ENCODE assay signal across 16 mouse cellular contexts in genomic region chr2:110839559-110840243, GRCm38 (mm10).
A peak's percentile ranks its signal among the peaks of the same experiment; 100 is the strongest.
DNase-seq lines count a peak whose midpoint lies in the region; ATAC-seq and TF ChIP-seq lines count a peak whose summit lies in the region.
"Had no signal": no experiment of that assay in that cellular context is flagged by ENCODE, and none has a peak within 500 bp of the region (broad histone marks: within the 10 kb centered on the region; RNA-seq: fewer than 3 reads in every experiment).

No protein-coding gene starts in this region.

- no peaks in the 10 kb centered on the region for H3K27me3 ChIP-seq in forebrain, embryonic 14.5 days (replicated peaks; ENCODE audit: control insufficient read depth, insufficient read depth, low read length)
- no peaks in the 10 kb centered on the region for H3K27me3 ChIP-seq in stomach, postnatal 0 days (ENCODE audit: control insufficient read depth, insufficient read depth, low read length)
- H3K27me3 ChIP-seq: heart, embryonic 15.5 days; kidney, embryonic 15.5 days; lung, embryonic 15.5 days; megakaryocyte, embryonic 14.5 days; neural tube, embryonic 13.5 days had no signal

- H3K4me3 ChIP-seq in forebrain, embryonic 14.5 days (ENCODE audit: low read depth, low read length): no peak overlapping the region
- H3K4me3 ChIP-seq in stomach, postnatal 0 days (ENCODE audit: low read depth, low read length): no peak overlapping the region
- H3K4me3 ChIP-seq: heart, embryonic 15.5 days; kidney, embryonic 15.5 days; lung, embryonic 15.5 days; megakaryocyte, embryonic 14.5 days; neural tube, embryonic 13.5 days had no signal

- peak; percentile 44; the same call in 1 of the 2 replicates for ATAC-seq in forebrain, embryonic 14.5 days
- ATAC-seq in stomach, postnatal 0 days (ENCODE audit: low FRiP score, low TSS enrichment): no peak

- WGBS in forebrain, embryonic 14.5 days: 41% methylated on average over 7 of the region's 7 CpGs
- WGBS in stomach, postnatal 0 days: 44% methylated on average over 7 of the region's 7 CpGs

- no peak overlapping the region for H3K4me2 ChIP-seq in forebrain, embryonic 14.5 days (ENCODE audit: low read length)
- H3K4me2 ChIP-seq in stomach, postnatal 0 days (replicated peaks; ENCODE audit: low read depth): no peak overlapping the region
- H3K4me2 ChIP-seq: heart, embryonic 15.5 days; kidney, embryonic 15.5 days; lung, embryonic 15.5 days; neural tube, embryonic 13.5 days had no signal

- DNase-seq in left cerebral cortex, postnatal 14 days (ENCODE audit: low spot score in 2 of 2): peak; percentile 4 to 14
- DNase-seq in left cerebral cortex, postnatal 4 days: no peak
- DNase-seq in forebrain, embryonic 14.5 days (ENCODE audit: low spot score): peak; percentile 29
- DNase-seq in mesoderm, embryonic 11.5 days (ENCODE audit: low read depth, low spot score): peak; percentile 48
- no peak for DNase-seq in lung, adult 18-20 months
- no peak for DNase-seq in ovary, postnatal 10 days (ENCODE audit: low spot score)
- DNase-seq in stomach, postnatal 0 days (ENCODE audit: low spot score): no peak
- DNase-seq: adrenal gland, postnatal 36 days; cerebellum, adult 11-12 months; right cerebral cortex, adult 18-20 months; thymus, adult 2 months had no signal

- H3K36me3 ChIP-seq in forebrain, embryonic 14.5 days (ENCODE audit: control insufficient read depth, insufficient read depth, low read length): no peaks in the 10 kb centered on the region
- no peaks in the 10 kb centered on the region for H3K36me3 ChIP-seq in stomach, postnatal 0 days (ENCODE audit: control insufficient read depth, insufficient read depth, low read length)
- H3K36me3 ChIP-seq: heart, embryonic 15.5 days; kidney, embryonic 15.5 days; lung, embryonic 15.5 days; neural tube, embryonic 13.5 days had no signal

- no peak for TF ChIP-seq EP300 in stomach, postnatal 0 days (optimal IDR thresholded peaks at IDR 0.05)

- intact Hi-C loops in left cerebral cortex, postnatal 14 days (cut with DNase I): no loop called here
- intact Hi-C loops in left cerebral cortex, postnatal 4 days (cut with DNase I): no loop called here

- no peak for TF ChIP-seq CTCF in stomach, postnatal 0 days (IDR thresholded peaks at IDR 0.05; ENCODE audit: low read depth)

- H3K9ac ChIP-seq in forebrain, embryonic 14.5 days (ENCODE audit: low read length): no peak overlapping the region
- no peak overlapping the region for H3K9ac ChIP-seq in stomach, postnatal 0 days (ENCODE audit: low read length)
- H3K9ac ChIP-seq: heart, embryonic 15.5 days; kidney, embryonic 15.5 days; lung, embryonic 15.5 days; neural tube, embryonic 13.5 days had no signal

- H3K4me1 ChIP-seq in forebrain, embryonic 14.5 days (ENCODE audit: control insufficient read depth, insufficient read depth, low read length): no peaks in the 10 kb centered on the region
- no peaks in the 10 kb centered on the region for H3K4me1 ChIP-seq in stomach, postnatal 0 days (replicated peaks; ENCODE audit: control insufficient read depth, insufficient read depth)
- H3K4me1 ChIP-seq: heart, embryonic 15.5 days; kidney, embryonic 15.5 days; lung, embryonic 15.5 days; megakaryocyte, embryonic 14.5 days; neural tube, embryonic 13.5 days had no signal

- no peaks in the 10 kb centered on the region for H3K9me3 ChIP-seq in forebrain, embryonic 14.5 days (replicated peaks; ENCODE audit: control insufficient read depth, low read length)
- H3K9me3 ChIP-seq in stomach, postnatal 0 days (ENCODE audit: control insufficient read depth, low read length): no peaks in the 10 kb centered on the region
- H3K9me3 ChIP-seq: heart, embryonic 15.5 days; kidney, embryonic 15.5 days; lung, embryonic 15.5 days; megakaryocyte, embryonic 14.5 days; neural tube, embryonic 13.5 days had no signal

- no peak overlapping the region for H3K27ac ChIP-seq in forebrain, embryonic 14.5 days (ENCODE audit: low read depth, low read length)
- no peak overlapping the region for H3K27ac ChIP-seq in stomach, postnatal 0 days (replicated peaks)
- H3K27ac ChIP-seq: heart, embryonic 15.5 days; kidney, embryonic 15.5 days; lung, embryonic 15.5 days; neural tube, embryonic 13.5 days had no signal

Comparison
In these comparisons a context has a peak if more than half of its experiments do, and no peak if none do; other contexts are left out.
1. DNase-seq: peak in left cerebral cortex, postnatal 14 days (2 of 2), forebrain, embryonic 14.5 days (single experiment) and mesoderm, embryonic 11.5 days (single experiment); none in left cerebral cortex, postnatal 4 days (single experiment), lung, adult 18-20 months (0 of 2), ovary, postnatal 10 days (single experiment) and stomach, postnatal 0 days (single experiment).